Mouse (Mus musculus) liver, embryonic 11.5 days (tissue): ENCODE measurements around the gene Pla2g6. TPM values are rescaled to one million over a fixed set of nuclear protein-coding genes. Genes with fewer than 3 reads are reported as not detected.

Source experiments
- ATAC-seq: fragments of 200-750 bp; cut with Nextera tagmentation; replicated peaks from 2 replicates; pipeline ENCODE4 v1.8.0; 2017; ENCODE audit warnings: moderate number of reproducible peaks, mild to moderate bottlenecking, moderate TSS enrichment, moderate library complexity; ENCODE audit not compliant: low FRiP score
- DNase-seq: peaks from one replicate; pipeline ENCODE4 v3.0.0-alpha.2; 2017; ENCODE audit warnings: low spot score
- H3K27ac ChIP-seq: fragments of 300-500 bp; sonication (generic); 2 replicates; pipeline ENCODE4 v1.5.1; 2014; ENCODE audit warnings: mild to moderate bottlenecking, low read depth, low read length, control low read depth
- H3K27me3 ChIP-seq: fragments of 300-500 bp; sonication (generic); replicated peaks from 2 replicates; pipeline ENCODE4 v1.6.1; 2014; ENCODE audit warnings: low read length, mixed read lengths; ENCODE audit not compliant: control insufficient read depth, insufficient read depth
- H3K36me3 ChIP-seq: fragments of 300-500 bp; sonication (generic); 2 replicates; pipeline ENCODE4 v1.6.1; 2014; ENCODE audit warnings: mild to moderate bottlenecking, low read length, moderate library complexity, mixed read lengths; ENCODE audit not compliant: control insufficient read depth, insufficient read depth
- H3K4me1 ChIP-seq: fragments of 300-500 bp; sonication (generic); replicated peaks from 2 replicates; pipeline ENCODE4 v1.6.1; 2014; ENCODE audit warnings: low read length, mixed read lengths; ENCODE audit not compliant: control insufficient read depth, insufficient read depth
- H3K4me2 ChIP-seq: fragments of 300-500 bp; sonication (generic); 2 replicates; pipeline ENCODE4 v1.6.1; 2014; ENCODE audit warnings: mild to moderate bottlenecking, control low read depth, moderate library complexity
- H3K4me3 ChIP-seq: fragments of 300-500 bp; sonication (generic); 2 replicates; pipeline ENCODE4 v1.5.1; 2014; ENCODE audit warnings: low read depth, low read length, control low read depth
- H3K9ac ChIP-seq: fragments of 300-500 bp; sonication (generic); 2 replicates; pipeline ENCODE4 v1.6.1; 2014; ENCODE audit warnings: low read depth, low read length, control low read depth
- H3K9me3 ChIP-seq: fragments of 300-500 bp; sonication (generic); 2 replicates; pipeline ENCODE4 v1.6.1; 2016; ENCODE audit warnings: low read length, inconsistent platforms, mixed read lengths; ENCODE audit not compliant: control insufficient read depth
- WGBS: fragments of 180-500 bp; shearing (Covaris S2); extraction: QIAGEN DNeasy Blood & Tissue Kit; methylation state at CpG from one replicate; pipeline ENCODE4 v1.1.7; 2014; 5-methylcytosine and 5-hydroxymethylcytosine counted together
- polyA plus RNA-seq: library from polyadenylated mRNA; unstranded; fragments of >200 nt; fragmentation: Nextera tagmentation; extraction: Ambion mirVana; gene quantifications from 2 replicates; pipeline ENCODE4 v1.2.1, GENCODE M21; 2014

Pla2g6 gene
- polyA plus RNA-seq, 1 experiment from 2014 or later, result 27.7 TPM

GRCm38 (mm10) chr15:79365068-79365467, 36.9 kb upstream of the Pla2g6 start:
- Histone ChIP-seq H3K4me1 (peaks cover 22% of the 10 kb centered on the region), H3K4me2 (no peak overlapping the region), H3K27me3 (no peaks in the 10 kb centered on the region), H3K9ac (no peak overlapping the region), H3K4me3 (no peak overlapping the region), H3K27ac (no peak overlapping the region), H3K9me3 (no peaks in the 10 kb centered on the region), H3K36me3 (peaks cover 32% of the 10 kb centered on the region)
- ATAC-seq, result no peak
- 93% methylated on average over 12 of the region's 12 CpGs for WGBS
- no peak for DNase-seq

- H3K4me2 ChIP-seq, result no peak overlapping the region
- DNase-seq (no peak), ATAC-seq (no peak)
- H3K4me3 ChIP-seq, result no peak overlapping the region
- peaks cover 14% of the 10 kb centered on the region for H3K4me1 ChIP-seq
- H3K9ac ChIP-seq, result no peak overlapping the region
- H3K36me3 ChIP-seq, result peaks cover 27% of the 10 kb centered on the region
- 73% methylated on average over 6 of the region's 6 CpGs for WGBS
- H3K9me3 ChIP-seq, result no peaks in the 10 kb centered on the region
- no peaks in the 10 kb centered on the region for H3K27me3 ChIP-seq
- no peak overlapping the region for H3K27ac ChIP-seq
These were observed 35.9 kb upstream of the Pla2g6 start for GRCm38 (mm10) chr15:79364120-79364519.

- H3K4me2 ChIP-seq, result no peak overlapping the region
- no peak overlapping the region for H3K27ac ChIP-seq
- no peak for ATAC-seq
- H3K9me3 ChIP-seq, result no peaks in the 10 kb centered on the region
- DNase-seq, result no peak
- 39% methylated on average over 4 of the region's 4 CpGs for WGBS
- H3K4me1 ChIP-seq, result peaks cover 31% of the 10 kb centered on the region
- no peak overlapping the region for H3K9ac ChIP-seq
- no peaks in the 10 kb centered on the region for H3K27me3 ChIP-seq
- no peak overlapping the region for H3K4me3 ChIP-seq
- H3K36me3 ChIP-seq, result peaks cover 19% of the 10 kb centered on the region
These were observed 32.8 kb upstream of the Pla2g6 start for GRCm38 (mm10) chr15:79361023-79361422.

- Histone ChIP-seq H3K27ac (no peak overlapping the region), H3K4me2 (no peak overlapping the region), H3K4me1 (peaks cover 31% of the 10 kb centered on the region), H3K4me3 (no peak overlapping the region), H3K9ac (no peak overlapping the region), H3K27me3 (no peaks in the 10 kb centered on the region), H3K36me3 (peaks cover 12% of the 10 kb centered on the region), H3K9me3 (no peaks in the 10 kb centered on the region)
- ATAC-seq (no peak), DNase-seq (no peak)
- 55% methylated on average over 7 of the region's 7 CpGs for WGBS
These were observed 32.2 kb upstream of the Pla2g6 start for GRCm38 (mm10) chr15:79360371-79360770.

- DNase-seq (no peak), ATAC-seq (no peak)
- Histone ChIP-seq H3K9ac (no peak overlapping the region), H3K4me3 (no peak overlapping the region), H3K4me2 (no peak overlapping the region), H3K27me3 (no peaks in the 10 kb centered on the region), H3K9me3 (no peaks in the 10 kb centered on the region), H3K4me1 (peaks cover 31% of the 10 kb centered on the region), H3K36me3 (peaks cover 11% of the 10 kb centered on the region), H3K27ac (no peak overlapping the region)
- 35% methylated on average over 6 of the region's 6 CpGs for WGBS
These were observed 31.8 kb upstream of the Pla2g6 start for GRCm38 (mm10) chr15:79359954-79360353.

- Histone ChIP-seq H3K4me3 (peak overlapping the region; percentile 55), H3K4me2 (peak overlapping the region; percentile 94), H3K4me1 (peaks cover 29% of the 10 kb centered on the region), H3K27me3 (no peaks in the 10 kb centered on the region), H3K9me3 (no peaks in the 10 kb centered on the region), H3K36me3 (peaks cover 7% of the 10 kb centered on the region), H3K9ac (0 out of 2 replicates have a peak overlapping the region, but pooled peaks have one; percentile 15), H3K27ac (peak overlapping the region; percentile 46)
- 46% methylated on average over 12 of the region's 12 CpGs for WGBS
- DNase-seq (no peak), ATAC-seq (peak; percentile 7; the same call in 1 of the 2 replicates)
These were observed 29.9 kb upstream of the Pla2g6 start for GRCm38 (mm10) chr15:79357974-79358690.

- Histone ChIP-seq H3K36me3 (peaks cover 2% of the 10 kb centered on the region; the same call in 1 of the 2 replicates), H3K9ac (peak overlapping the region; percentile 75), H3K4me2 (peak overlapping the region; percentile 94), H3K9me3 (no peaks in the 10 kb centered on the region), H3K27ac (no peak overlapping the region; the same call in 1 of the 2 replicates), H3K4me3 (peak overlapping the region; percentile 55), H3K4me1 (peaks cover 29% of the 10 kb centered on the region), H3K27me3 (no peaks in the 10 kb centered on the region)
- WGBS, result under 1% methylated on average over 74 of the region's 77 CpGs
- DNase-seq (peak; percentile 82), ATAC-seq (peak; percentile 94)
These were observed 29.1 kb upstream of the Pla2g6 start for GRCm38 (mm10) chr15:79357036-79357911.

- 64% methylated on average over 8 of the region's 8 CpGs for WGBS
- Histone ChIP-seq H3K27me3 (no peaks in the 10 kb centered on the region), H3K36me3 (no peaks in the 10 kb centered on the region), H3K4me1 (peaks cover 34% of the 10 kb centered on the region), H3K4me2 (peak overlapping the region; percentile 94), H3K9me3 (no peaks in the 10 kb centered on the region), H3K9ac (peak overlapping the region; percentile 12; the same call in 1 of the 2 replicates), H3K27ac (no peak overlapping the region), H3K4me3 (peak overlapping the region; percentile 55)
- DNase-seq, result no peak
- no peak for ATAC-seq
These were observed 28.3 kb upstream of the Pla2g6 start for GRCm38 (mm10) chr15:79356481-79356880.
